Mouse (Mus musculus) stomach, adult 2 months (tissue): Measurements from ENCODE around the gene Apobr. TPM values are rescaled to one million over a fixed set of nuclear protein-coding genes. Genes with fewer than 3 reads are reported as not detected.

ENCODE experiments used
- polyA plus RNA-seq: library from polyadenylated mRNA; depleted of rRNA; stranded (reverse); fragments of >200 nt; gene quantifications from 2 replicates; pipeline ENCODE4 v1.2.3, GENCODE M21; 2012; rRNA removed

Apobr gene
- polyA plus RNA-seq, result 1.5 and 3.4 TPM in 2 replicates

GRCm38 (mm10) chr7:126584506-126584977 lies at the start of gene Apobr:
TSS of gene Apobr (plus strand) at chr7:126584942.

GRCm38 (mm10) chr7:126566094-126566765 lies 18.5 kb upstream of the Apobr start, which contains the start of gene Eif3c:
TSS of gene Eif3c (minus strand) at chr7:126566411.

GRCm38 (mm10) chr7:126585717-126586116 lies 975 bp downstream of the Apobr start, which contains the start of gene Cln3:
TSS of gene Cln3 (minus strand) at chr7:126585817.

GRCm38 (mm10) chr7:126594862-126595561 lies 10.3 kb downstream of the Apobr start, which contains the start of gene Il27:
TSS of gene Il27 (minus strand) at chr7:126594941.

GRCm38 (mm10) chr7:126630824-126631518 lies 46.2 kb downstream of the Apobr start, which contains the start of gene Nupr1:
TSS of gene Nupr1 (minus strand) at chr7:126630861.

Other genes with a start within 250 kb of the Apobr start
- 1.6 and 3.5 TPM in 2 replicates for gene Lat, start 215.4 kb upstream of the Apobr start, polyA plus RNA-seq
- 64.7 and 73.1 TPM in 2 replicates for gene Spns1, start 207.5 kb upstream of the Apobr start, polyA plus RNA-seq
- 1.9 and 2.5 TPM in 2 replicates for gene Nfatc2ip, start 188.2 kb upstream of the Apobr start, polyA plus RNA-seq
- gene Cd19, start 170.1 kb upstream of the Apobr start, polyA plus RNA-seq, result 0.05 and 0.10 TPM in 2 replicates
- 13.3 and 15.6 TPM in 2 replicates for gene Rabep2, start 156.2 kb upstream of the Apobr start, polyA plus RNA-seq
- 49.4 and 66.2 TPM in 2 replicates for gene Atp2a1, start 121.8 kb upstream of the Apobr start, polyA plus RNA-seq
- gene Sh2b1, start 109.5 kb upstream of the Apobr start, polyA plus RNA-seq, result 28.7 and 30.8 TPM in 2 replicates
- gene Tufm, start 97.6 kb upstream of the Apobr start, polyA plus RNA-seq, result 70.6 and 75.3 TPM in 2 replicates
- gene Atxn2l, start 81.5 kb upstream of the Apobr start, polyA plus RNA-seq, result 134 and 161 TPM in 2 replicates
- gene Eif3c, start 18.5 kb upstream of the Apobr start, polyA plus RNA-seq, result 57.5 and 61.4 TPM in 2 replicates
- gene Cln3, start 875 bp downstream of the Apobr start, polyA plus RNA-seq, result 36.6 and 38.8 TPM in 2 replicates
- gene Il27, start 10.0 kb downstream of the Apobr start, polyA plus RNA-seq, result 0.12 TPM in 1 of 2 replicates, not detected in the other
- 21.6 and 37.2 TPM in 2 replicates for gene Nupr1, start 45.9 kb downstream of the Apobr start, polyA plus RNA-seq
- 35.5 and 43.7 TPM in 2 replicates for gene Sgf29, start 64.4 kb downstream of the Apobr start, polyA plus RNA-seq
- gene Sult1a1, start 91.5 kb downstream of the Apobr start, polyA plus RNA-seq, result 3.5 and 5.1 TPM in 2 replicates
- 26.1 and 37.1 TPM in 2 replicates for gene Bola2, start 110.5 kb downstream of the Apobr start, polyA plus RNA-seq
- 8.4 and 8.8 TPM in 2 replicates for gene Slx1b, start 110.8 kb downstream of the Apobr start, polyA plus RNA-seq
- 21.9 and 41.2 TPM in 2 replicates for gene Coro1a, start 122.8 kb downstream of the Apobr start, polyA plus RNA-seq
- 242 and 263 TPM in 2 replicates for gene Mapk3, start 174.7 kb downstream of the Apobr start, polyA plus RNA-seq
- 12.6 and 14.1 TPM in 2 replicates for gene Gdpd3, start 181.4 kb downstream of the Apobr start, polyA plus RNA-seq
- 169 and 334 TPM in 2 replicates for gene Ypel3, start 192.0 kb downstream of the Apobr start, polyA plus RNA-seq
- gene Tbx6, start 196.5 kb downstream of the Apobr start, polyA plus RNA-seq, result 2.0 and 2.5 TPM in 2 replicates
- gene Ppp4c, start 207.6 kb downstream of the Apobr start, polyA plus RNA-seq, result 74.8 and 85.0 TPM in 2 replicates
- 3.8 and 6.7 TPM in 2 replicates for gene Fam57b, start 212.7 kb downstream of the Apobr start, polyA plus RNA-seq
- gene 4930451I11Rik, start 246.7 kb downstream of the Apobr start, polyA plus RNA-seq, result not detected in 2 replicates